Mouse (Mus musculus): ENCODE measurements around the gene Map3k19.

Map3k19 gene

GRCm38 (mm10) chr1:127854486-127855222 lies at the start of gene Map3k19:
Gene Map3k19 (minus strand): TSS chr1:127855031.
- no peak for DNase-seq (ENCODE audit: low read depth, low spot score)

GRCm38 (mm10) chr1:127899401-127899800 lies 44.6 kb upstream of the Map3k19 start:
- DNase-seq (ENCODE audit: low read depth, low spot score) = no peak

GRCm38 (mm10) chr1:127869276-127869675 lies 14.4 kb upstream of the Map3k19 start:
- DNase-seq (ENCODE audit: low read depth, low spot score) = no peak

GRCm38 (mm10) chr1:127868300-127869261 lies 13.8 kb upstream of the Map3k19 start, which contains the start of gene Rab3gap1:
Gene Rab3gap1 (plus strand): TSS chr1:127868773.
- peak; percentile 87 for DNase-seq (ENCODE audit: low read depth, low spot score)

- no peak for DNase-seq (ENCODE audit: low read depth, low spot score)
Measured at GRCm38 (mm10) chr1:127863806-127864205, 9.0 kb upstream of the Map3k19 start.

- DNase-seq (ENCODE audit: low read depth, low spot score) = no peak
Measured at GRCm38 (mm10) chr1:127861900-127862299, 7.1 kb upstream of the Map3k19 start.

GRCm38 (mm10) chr1:127860492-127860891 lies 5.7 kb upstream of the Map3k19 start:
- DNase-seq (ENCODE audit: low read depth, low spot score) = no peak

- DNase-seq (ENCODE audit: low read depth, low spot score) = no peak
Measured at GRCm38 (mm10) chr1:127859799-127860400, 5.1 kb upstream of the Map3k19 start.

GRCm38 (mm10) chr1:127858945-127859648 lies 4.3 kb upstream of the Map3k19 start:
- no peak for DNase-seq (ENCODE audit: low read depth, low spot score)

GRCm38 (mm10) chr1:127850075-127850610 lies 4.7 kb downstream of the Map3k19 start:
- no peak for DNase-seq (ENCODE audit: low read depth, low spot score)

GRCm38 (mm10) chr1:127845472-127845871 lies 9.4 kb downstream of the Map3k19 start:
- no peak for DNase-seq (ENCODE audit: low read depth, low spot score)

GRCm38 (mm10) chr1:127838602-127839001 lies 16.2 kb downstream of the Map3k19 start:
- no peak for DNase-seq (ENCODE audit: low read depth, low spot score)

GRCm38 (mm10) chr1:127836619-127837018 lies 18.2 kb downstream of the Map3k19 start:
- DNase-seq (ENCODE audit: low read depth, low spot score) = no peak

- DNase-seq (ENCODE audit: low read depth, low spot score) = no peak
Measured at GRCm38 (mm10) chr1:127834202-127834601, 20.6 kb downstream of the Map3k19 start.

- no peak for DNase-seq (ENCODE audit: low read depth, low spot score)
Measured at GRCm38 (mm10) chr1:127833714-127834113, 21.1 kb downstream of the Map3k19 start.

GRCm38 (mm10) chr1:127830215-127830921 lies 24.5 kb downstream of the Map3k19 start:
- DNase-seq (ENCODE audit: low read depth, low spot score) = no peak

GRCm38 (mm10) chr1:127827325-127827724 lies 27.5 kb downstream of the Map3k19 start:
- peak; percentile 62 for DNase-seq (ENCODE audit: low read depth, low spot score)

- no peak for DNase-seq (ENCODE audit: low read depth, low spot score)
Measured at GRCm38 (mm10) chr1:127816381-127816780, 38.5 kb downstream of the Map3k19 start.

GRCm38 (mm10) chr1:127812929-127813328 lies 41.9 kb downstream of the Map3k19 start:
- DNase-seq (ENCODE audit: low read depth, low spot score) = no peak

- no peak for DNase-seq (ENCODE audit: low read depth, low spot score)
Measured at GRCm38 (mm10) chr1:127808671-127809070, 46.2 kb downstream of the Map3k19 start.

Measured in forelimb bud, embryonic 11.5 days (tissue).